Mouse (Mus musculus) embryonic facial prominence, embryonic 11.5 days (tissue): ENCODE measurements around the gene Aco1. TPM values are rescaled to one million over a fixed set of nuclear protein-coding genes. Genes with fewer than 3 reads are reported as not detected.

Experiments
- ATAC-seq: fragments of 200-750 bp; cut with Nextera tagmentation; replicated peaks from 2 replicates; pipeline ENCODE4 v1.8.0; 2017; ENCODE audit warnings: low read depth; ENCODE audit not compliant: insufficient number of reproducible peaks, low FRiP score, low TSS enrichment
- DNase-seq: peaks from one replicate; pipeline ENCODE4 v3.0.0-alpha.2; 2015; ENCODE audit warnings: low spot score
- H3K27ac ChIP-seq: fragments of 300-500 bp; sonication (generic); replicated peaks from 2 replicates; pipeline ENCODE4 v1.5.1; 2014; ENCODE audit warnings: mild to moderate bottlenecking, low read depth, low read length, control low read depth
- H3K27me3 ChIP-seq: fragments of 300-500 bp; sonication (generic); 2 replicates; pipeline ENCODE4 v1.6.1; 2014; ENCODE audit warnings: mild to moderate bottlenecking, low read length, moderate library complexity, mixed read lengths; ENCODE audit not compliant: control insufficient read depth, insufficient read depth
- H3K36me3 ChIP-seq: fragments of 300-500 bp; sonication (generic); replicated peaks from 2 replicates; pipeline ENCODE4 v1.6.1; 2014; ENCODE audit warnings: low read depth, mild to moderate bottlenecking, low read length, moderate library complexity, mixed read lengths; ENCODE audit not compliant: control insufficient read depth, insufficient read depth
- H3K4me1 ChIP-seq: fragments of 300-500 bp; sonication (generic); 2 replicates; pipeline ENCODE4 v1.6.1; 2014; ENCODE audit warnings: low read length, mixed read lengths; ENCODE audit not compliant: control insufficient read depth, insufficient read depth
- H3K4me2 ChIP-seq: fragments of 300-500 bp; sonication (generic); 2 replicates; pipeline ENCODE4 v1.6.1; 2014; ENCODE audit warnings: low read depth, mild to moderate bottlenecking, control low read depth, low read length, moderate library complexity
- H3K4me3 ChIP-seq: fragments of 300-500 bp; sonication (generic); 2 replicates; pipeline ENCODE4 v1.5.1; 2014; ENCODE audit warnings: low read depth, low read length, control low read depth
- H3K9ac ChIP-seq: fragments of 300-500 bp; sonication (generic); replicated peaks from 2 replicates; pipeline ENCODE4 v1.6.1; 2014; ENCODE audit warnings: mild to moderate bottlenecking, control low read depth, low read length
- H3K9me3 ChIP-seq: fragments of 300-500 bp; sonication (generic); replicated peaks from 2 replicates; pipeline ENCODE4 v1.6.1; 2016; ENCODE audit warnings: mild to moderate bottlenecking, low read length, inconsistent platforms, mixed read lengths; ENCODE audit not compliant: control insufficient read depth
- WGBS: fragments of 180-500 bp; shearing (Covaris S2); extraction: QIAGEN DNeasy Blood & Tissue Kit; methylation state at CpG from one replicate; pipeline ENCODE4 v1.1.7; 2014; 5-methylcytosine and 5-hydroxymethylcytosine counted together
- polyA plus RNA-seq: library from polyadenylated mRNA; unstranded; fragments of >200 nt; fragmentation: Nextera tagmentation; extraction: Ambion mirVana; gene quantifications from 2 replicates; pipeline ENCODE4 v1.2.1, GENCODE M21; 2014

The Aco1 gene
- polyA plus RNA-seq, 1 experiment from 2014 or later, result 62.8 TPM

DNA sequence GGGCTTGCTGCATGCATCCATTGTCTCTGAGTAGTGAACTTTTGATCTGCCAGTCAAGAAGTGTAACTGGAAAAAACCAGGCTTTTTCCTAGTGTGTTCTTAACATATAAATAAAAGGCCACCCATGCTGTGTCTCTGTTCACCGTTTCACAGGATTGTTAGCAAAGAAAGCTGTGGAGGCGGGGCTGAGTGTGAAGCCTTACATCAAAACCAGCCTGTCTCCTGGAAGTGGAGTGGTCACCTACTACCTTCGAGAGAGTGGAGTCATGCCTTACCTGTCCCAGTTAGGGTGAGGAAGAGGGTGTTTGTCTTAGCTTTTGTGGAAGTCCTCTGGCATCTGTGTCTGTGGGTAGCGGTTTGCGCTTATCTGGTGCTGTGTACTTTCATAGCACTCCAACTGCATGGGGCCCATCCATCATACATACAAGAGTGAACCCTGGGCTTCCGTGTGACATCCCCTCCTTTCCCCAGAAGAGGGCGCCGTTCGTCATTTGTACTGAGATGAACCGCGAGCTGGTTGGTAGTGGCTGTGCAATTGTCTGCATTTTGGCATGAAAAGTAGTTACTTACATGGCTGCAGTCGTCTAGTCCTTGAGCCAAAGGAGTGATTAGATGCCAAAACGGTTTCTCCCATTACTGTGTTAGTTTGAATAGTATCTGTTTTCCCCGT is 39.9 kb downstream of the Aco1 start:
- no peak overlapping the region for H3K9ac ChIP-seq
- H3K4me3 ChIP-seq, result no peak overlapping the region
- no peaks in the 10 kb centered on the region for H3K9me3 ChIP-seq
- no peak overlapping the region for H3K27ac ChIP-seq
- H3K36me3 ChIP-seq, result no peaks in the 10 kb centered on the region; the same call in 1 of the 2 replicates
- H3K4me1 ChIP-seq, result no peaks in the 10 kb centered on the region
- ATAC-seq (peak; percentile 60; the same call in 1 of the 2 replicates), DNase-seq (peak; percentile 74)
- WGBS, result 45% methylated on average over 14 of the region's 14 CpGs
- H3K27me3 ChIP-seq, result no peaks in the 10 kb centered on the region
- H3K4me2 ChIP-seq, result no peak overlapping the region

DNA sequence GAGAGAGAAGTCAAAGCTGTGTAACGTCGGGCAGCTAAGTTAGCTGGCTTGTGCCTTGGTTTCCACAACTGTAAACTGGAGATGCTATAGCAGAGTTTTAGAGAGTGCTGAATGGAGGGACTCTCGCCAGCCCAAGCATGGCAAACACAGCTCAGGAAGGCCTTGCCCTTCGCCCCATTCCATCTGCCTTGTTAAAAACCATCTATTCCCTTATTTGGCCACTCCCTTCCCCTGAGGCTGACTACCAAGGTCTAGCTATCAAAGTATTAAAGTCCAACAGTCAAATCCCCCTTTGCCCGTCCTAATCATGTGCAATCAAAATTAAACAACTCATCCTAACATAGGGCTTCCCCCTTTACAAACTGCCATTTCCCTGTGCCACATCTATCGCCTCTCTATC is 40.9 kb downstream of the Aco1 start:
- ATAC-seq (no peak), DNase-seq (no peak)
- no peak overlapping the region for H3K27ac ChIP-seq
- no peaks in the 10 kb centered on the region for H3K9me3 ChIP-seq
- WGBS, result 89% methylated on average over 6 of the region's 6 CpGs
- H3K9ac ChIP-seq, result no peak overlapping the region
- H3K4me3 ChIP-seq, result no peak overlapping the region
- no peaks in the 10 kb centered on the region for H3K4me1 ChIP-seq
- no peaks in the 10 kb centered on the region for H3K27me3 ChIP-seq
- no peak overlapping the region for H3K4me2 ChIP-seq
- no peaks in the 10 kb centered on the region; the same call in 1 of the 2 replicates for H3K36me3 ChIP-seq

DNA sequence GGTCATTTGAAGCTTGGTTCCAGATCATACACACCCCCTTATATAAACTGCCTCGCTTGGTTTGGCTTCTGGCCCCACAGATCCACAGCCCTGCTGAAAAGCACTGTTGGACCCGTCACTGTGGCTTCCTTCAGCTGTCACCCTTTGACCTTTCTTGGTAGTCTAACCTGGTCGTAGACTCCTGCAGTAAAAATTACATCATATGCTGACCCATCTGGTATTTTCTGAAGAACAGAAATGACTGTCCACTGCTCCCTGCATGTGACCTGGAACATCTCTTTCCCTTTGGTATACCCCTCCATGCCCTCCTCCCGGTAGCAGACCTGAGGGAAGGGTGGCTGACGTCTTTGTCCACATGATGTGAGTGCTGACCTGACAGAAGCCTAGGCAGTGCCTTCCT is 41.6 kb downstream of the Aco1 start:
- no peak overlapping the region for H3K4me2 ChIP-seq
- ATAC-seq, result no peak
- no peaks in the 10 kb centered on the region; the same call in 1 of the 2 replicates for H3K36me3 ChIP-seq
- H3K27me3 ChIP-seq, result no peaks in the 10 kb centered on the region
- H3K9me3 ChIP-seq, result no peaks in the 10 kb centered on the region
- WGBS, result 69% methylated on average over 5 of the region's 5 CpGs
- no peak overlapping the region for H3K4me3 ChIP-seq
- no peak overlapping the region for H3K9ac ChIP-seq
- H3K27ac ChIP-seq, result no peak overlapping the region
- no peaks in the 10 kb centered on the region for H3K4me1 ChIP-seq
- no peak for DNase-seq

DNA sequence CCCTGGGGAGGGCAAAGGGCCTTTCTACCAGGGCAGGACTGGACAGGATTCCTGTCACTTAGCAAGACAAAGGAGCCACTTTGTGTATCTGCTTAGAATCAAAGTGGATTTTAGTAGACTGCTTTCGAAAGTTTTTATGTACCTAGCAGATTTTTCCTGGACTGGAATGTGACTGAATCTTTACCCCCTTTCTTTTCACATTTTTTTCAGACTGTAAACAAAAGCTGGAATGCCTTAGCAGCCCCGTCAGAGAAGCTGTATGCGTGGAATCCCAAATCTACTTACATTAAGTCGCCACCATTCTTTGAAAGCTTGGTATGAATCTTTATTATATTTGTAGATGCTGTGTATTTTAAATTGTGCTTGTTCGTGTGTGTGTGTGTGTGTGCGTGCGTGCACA is 45.1 kb downstream of the Aco1 start:
- 86% methylated on average over 7 of the region's 7 CpGs for WGBS

DNA sequence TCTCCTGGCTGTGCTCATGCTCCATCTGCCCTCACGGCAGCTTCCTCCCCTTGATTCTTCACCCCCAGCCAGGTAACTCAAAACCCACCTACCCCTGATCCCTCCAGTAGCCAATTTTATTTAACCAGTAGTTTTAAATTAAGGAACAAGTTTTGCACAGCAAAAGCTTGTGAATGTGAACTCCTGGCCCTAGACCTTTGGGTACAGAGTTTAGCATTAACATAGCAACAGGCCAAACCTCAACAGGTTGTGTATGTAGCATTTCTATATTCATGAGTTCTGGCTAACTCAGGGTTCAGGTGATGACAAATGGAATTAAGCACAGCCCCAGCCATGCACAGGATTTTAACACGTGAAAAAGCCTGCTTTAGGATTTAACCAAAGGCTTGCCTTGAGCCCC is 49.4 kb downstream of the Aco1 start:
- H3K36me3 ChIP-seq, result peaks cover 3% of the 10 kb centered on the region; the same call in 1 of the 2 replicates

More for the DNA sequence above, 45.1 kb downstream of the Aco1 start:
- DNase-seq (no peak), ATAC-seq (no peak)
- H3K4me3 ChIP-seq, result no peak overlapping the region
- no peaks in the 10 kb centered on the region for H3K27me3 ChIP-seq
- peaks cover 3% of the 10 kb centered on the region; the same call in 1 of the 2 replicates for H3K36me3 ChIP-seq
- no peaks in the 10 kb centered on the region for H3K4me1 ChIP-seq
- no peaks in the 10 kb centered on the region for H3K9me3 ChIP-seq
- H3K9ac ChIP-seq, result no peak overlapping the region
- H3K27ac ChIP-seq, result no peak overlapping the region
- no peak overlapping the region for H3K4me2 ChIP-seq

DNA sequence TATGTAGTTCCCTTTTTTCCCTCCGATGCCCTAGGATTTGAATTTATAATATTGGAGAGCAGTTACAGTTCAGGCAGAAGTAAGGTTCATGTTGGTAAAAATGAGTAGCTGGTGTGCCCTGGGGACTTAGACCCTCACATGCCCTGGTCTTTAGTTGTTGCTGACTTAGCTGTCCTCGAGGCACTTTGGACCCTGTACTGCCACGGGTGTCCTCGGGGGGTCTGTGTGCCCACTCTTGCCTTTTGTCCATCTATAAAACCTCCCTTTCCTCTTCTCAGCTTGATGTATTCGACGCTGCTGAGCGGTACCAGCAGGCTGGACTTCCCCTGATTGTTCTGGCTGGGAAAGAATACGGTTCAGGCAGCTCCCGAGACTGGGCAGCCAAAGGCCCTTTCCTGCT is 50.6 kb downstream of the Aco1 start:
- no peak overlapping the region for H3K4me2 ChIP-seq
- H3K4me3 ChIP-seq, result no peak overlapping the region
- no peak for ATAC-seq
- H3K4me1 ChIP-seq, result no peaks in the 10 kb centered on the region
- no peak overlapping the region for H3K9ac ChIP-seq
- DNase-seq, result no peak
- no peaks in the 10 kb centered on the region for H3K27me3 ChIP-seq
- H3K36me3 ChIP-seq, result peaks cover 3% of the 10 kb centered on the region; the same call in 1 of the 2 replicates
- no peak overlapping the region for H3K27ac ChIP-seq
- no peaks in the 10 kb centered on the region for H3K9me3 ChIP-seq
- WGBS, result 80% methylated on average over 9 of the region's 9 CpGs

More for the DNA sequence above, 49.4 kb downstream of the Aco1 start:
- WGBS, result 59% methylated on average over 2 of the region's 2 CpGs
- Histone ChIP-seq H3K9ac (no peak overlapping the region), H3K27me3 (no peaks in the 10 kb centered on the region), H3K27ac (no peak overlapping the region), H3K4me1 (no peaks in the 10 kb centered on the region), H3K4me3 (no peak overlapping the region), H3K4me2 (no peak overlapping the region), H3K9me3 (no peaks in the 10 kb centered on the region)
- ATAC-seq (no peak), DNase-seq (no peak)

DNA sequence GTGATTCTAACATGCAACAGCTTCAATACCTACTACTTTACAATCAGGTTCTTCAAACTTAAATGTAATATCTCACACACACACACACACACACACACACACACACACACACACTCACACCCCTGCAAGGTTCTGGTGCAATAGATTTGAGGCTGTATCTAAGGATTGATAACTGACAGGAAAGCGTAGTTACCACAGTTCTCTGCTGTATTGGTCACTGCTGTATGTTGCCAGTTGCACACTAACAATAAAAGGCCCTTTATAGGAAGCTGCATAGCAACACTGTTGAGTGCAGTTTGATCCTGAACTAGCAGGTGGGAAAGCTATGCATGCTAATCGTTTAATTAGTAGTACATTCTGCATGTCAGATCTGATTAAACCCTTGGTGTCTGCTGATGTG is 52.5 kb downstream of the Aco1 start:
- no peak for DNase-seq
- WGBS, result 95% methylated on average over 2 of the region's 2 CpGs
- Histone ChIP-seq H3K4me3 (no peak overlapping the region), H3K27me3 (no peaks in the 10 kb centered on the region), H3K4me1 (no peaks in the 10 kb centered on the region), H3K4me2 (no peak overlapping the region), H3K27ac (no peak overlapping the region), H3K9me3 (no peaks in the 10 kb centered on the region), H3K36me3 (peaks cover 3% of the 10 kb centered on the region; the same call in 1 of the 2 replicates), H3K9ac (no peak overlapping the region)
- ATAC-seq, result no peak

DNA sequence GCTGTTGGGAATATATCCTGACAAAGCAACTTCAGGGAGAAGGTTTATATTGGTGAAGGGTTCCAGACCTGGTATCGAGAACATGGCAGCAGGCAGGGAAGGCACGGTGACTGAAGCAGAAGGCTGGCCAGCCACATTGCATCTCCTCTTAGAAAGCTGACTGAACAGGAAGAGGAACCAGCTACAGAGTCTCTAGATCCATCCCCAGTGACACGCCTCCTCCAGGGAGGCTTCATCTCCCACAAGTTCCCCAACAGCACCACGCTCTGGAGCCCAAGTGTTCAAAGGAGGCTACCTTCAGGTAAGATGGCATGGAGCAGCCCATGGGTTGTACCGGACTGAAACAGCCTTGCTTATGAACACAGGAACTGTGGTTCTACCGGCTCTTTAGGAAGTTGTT is 59.3 kb downstream of the Aco1 start:
- WGBS, result 89% methylated on average over 6 of the region's 6 CpGs
- Histone ChIP-seq H3K9ac (no peak overlapping the region), H3K36me3 (no peaks in the 10 kb centered on the region), H3K27me3 (no peaks in the 10 kb centered on the region), H3K4me2 (no peak overlapping the region), H3K4me3 (no peak overlapping the region), H3K9me3 (no peaks in the 10 kb centered on the region), H3K4me1 (no peaks in the 10 kb centered on the region), H3K27ac (no peak overlapping the region)
- ATAC-seq (no peak), DNase-seq (no peak)
